Mouse (Mus musculus) liver, embryonic 15.5 days (tissue): ENCODE results near the gene Lpp. TPM values are rescaled to one million over a fixed set of nuclear protein-coding genes. Genes with fewer than 3 reads are reported as not detected.

Source experiments
- ATAC-seq: fragments of 200-750 bp; cut with Nextera tagmentation; 2 replicates; pipeline ENCODE4 v1.8.0; 2017; ENCODE audit warnings: moderate number of reproducible peaks, mild to moderate bottlenecking, moderate library complexity; ENCODE audit not compliant: insufficient read depth
- H3K27ac ChIP-seq: fragments of 300-500 bp; sonication (generic); replicated peaks from 2 replicates; pipeline ENCODE4 v1.5.1; 2015; ENCODE audit warnings: mild to moderate bottlenecking, inconsistent platforms
- H3K27me3 ChIP-seq: fragments of 300-500 bp; sonication (generic); 2 replicates; pipeline ENCODE4 v1.6.1; 2015; ENCODE audit warnings: mild to moderate bottlenecking, inconsistent platforms
- H3K36me3 ChIP-seq: fragments of 300-500 bp; sonication (generic); replicated peaks from 2 replicates; pipeline ENCODE4 v1.6.1; 2015; ENCODE audit warnings: moderate library complexity, mild to moderate bottlenecking, inconsistent platforms
- H3K4me1 ChIP-seq: fragments of 300-500 bp; sonication (generic); replicated peaks from 2 replicates; pipeline ENCODE4 v1.6.1; 2015; ENCODE audit warnings: inconsistent platforms
- H3K4me2 ChIP-seq: fragments of 300-500 bp; sonication (generic); 2 replicates; pipeline ENCODE4 v1.6.1; 2015; ENCODE audit warnings: moderate library complexity, mild to moderate bottlenecking, inconsistent platforms
- H3K4me3 ChIP-seq: fragments of 300-500 bp; sonication (generic); replicated peaks from 2 replicates; pipeline ENCODE4 v1.5.1; 2015; ENCODE audit warnings: mild to moderate bottlenecking, inconsistent platforms
- H3K9ac ChIP-seq: fragments of 300-500 bp; sonication (generic); 2 replicates; pipeline ENCODE4 v1.6.1; 2015; ENCODE audit warnings: moderate library complexity, mild to moderate bottlenecking, inconsistent platforms
- H3K9me3 ChIP-seq: fragments of 300-500 bp; sonication (generic); replicated peaks from 2 replicates; pipeline ENCODE4 v1.6.1; 2016; ENCODE audit warnings: inconsistent platforms
- WGBS: fragments of 180-500 bp; shearing (Covaris S2); methylation state at CpG from one replicate; pipeline ENCODE4 v1.1.7; 2015; ENCODE audit warnings: mixed read lengths; ENCODE audit not compliant: insufficient replicate concordance; 5-methylcytosine and 5-hydroxymethylcytosine counted together
- polyA plus RNA-seq: library from polyadenylated mRNA; unstranded; fragments of >200 nt; fragmentation: Nextera tagmentation; extraction: Ambion mirVana; gene quantifications from 2 replicates; pipeline ENCODE4 v1.2.1, GENCODE M21; 2015

Gene Lpp
- polyA plus RNA-seq, 1 experiment from 2014 or later, result 7.2 TPM

DNA sequence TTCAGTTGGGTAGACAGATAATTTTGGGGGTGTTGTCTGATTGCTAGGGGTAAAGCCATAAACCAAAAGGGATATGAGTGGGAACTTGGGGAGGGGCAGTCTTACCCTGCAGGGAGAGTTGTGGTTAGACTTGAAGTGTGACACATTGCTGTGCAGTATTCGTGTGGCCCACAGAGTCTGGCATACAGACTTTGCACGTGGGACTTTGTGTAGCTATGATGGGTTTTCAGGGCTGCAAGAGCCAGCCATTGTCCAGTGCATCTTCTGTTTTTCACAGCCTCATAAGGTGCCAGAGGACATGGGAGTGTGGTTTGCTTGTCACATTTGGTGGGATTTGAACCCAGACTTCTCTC, 55.2 kb downstream of the Lpp start:
- Histone ChIP-seq H3K9ac (no peak overlapping the region), H3K4me2 (no peak overlapping the region), H3K36me3 (no peaks in the 10 kb centered on the region), H3K27me3 (no peaks in the 10 kb centered on the region), H3K4me1 (peaks cover 14% of the 10 kb centered on the region), H3K9me3 (no peaks in the 10 kb centered on the region), H3K27ac (no peak overlapping the region), H3K4me3 (no peak overlapping the region)
- ATAC-seq, result no peak
- WGBS, result 15% methylated on average over 2 of the region's 2 CpGs

DNA sequence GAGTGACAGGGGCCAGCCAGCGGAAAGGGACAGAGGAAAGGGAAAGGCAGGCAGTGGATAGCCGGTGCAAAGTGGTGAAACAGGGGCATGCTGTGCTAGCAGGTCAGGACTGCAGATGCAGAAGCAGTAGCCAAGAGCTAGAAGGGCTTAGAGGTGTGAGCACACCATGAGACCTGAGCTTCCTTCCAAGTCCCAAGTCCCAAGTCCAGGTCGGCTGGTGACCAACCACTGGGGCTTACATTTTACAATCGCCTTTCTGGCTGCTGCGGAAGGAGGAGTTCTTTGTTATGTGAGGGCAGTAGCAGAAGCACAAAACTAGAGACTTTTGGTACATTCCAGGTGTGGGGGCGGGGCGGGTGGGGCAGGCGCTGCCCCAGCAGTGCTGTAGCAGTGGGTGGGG, 56.5 kb downstream of the Lpp start:
- no peaks in the 10 kb centered on the region for H3K36me3 ChIP-seq
- peaks cover 18% of the 10 kb centered on the region for H3K4me1 ChIP-seq
- H3K9me3 ChIP-seq, result no peaks in the 10 kb centered on the region
- H3K4me3 ChIP-seq, result no peak overlapping the region
- H3K27me3 ChIP-seq, result no peaks in the 10 kb centered on the region
- 12% methylated on average over 8 of the region's 8 CpGs for WGBS
- H3K27ac ChIP-seq, result no peak overlapping the region
- ATAC-seq, result no peak
- no peak overlapping the region for H3K4me2 ChIP-seq
- H3K9ac ChIP-seq, result no peak overlapping the region

DNA sequence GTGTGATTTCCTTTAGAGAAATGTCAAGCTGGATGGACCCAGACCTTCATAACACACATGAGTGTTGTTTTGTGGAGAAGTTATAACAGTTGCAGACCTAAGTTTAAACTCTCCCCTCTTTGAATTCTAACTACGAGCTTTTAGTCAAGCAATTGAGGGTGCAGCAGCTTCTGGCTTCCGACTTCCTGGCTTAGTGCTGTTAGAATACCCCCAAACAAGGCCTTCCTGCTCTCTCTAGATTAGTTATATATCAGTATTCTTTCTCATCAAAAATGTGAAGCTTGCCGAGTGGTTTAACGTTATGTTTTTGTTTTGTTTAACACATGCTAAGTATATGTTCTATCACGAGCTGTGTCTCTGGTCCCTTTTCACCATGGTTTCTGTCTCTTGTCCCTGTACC, 56.9 kb downstream of the Lpp start:
- Histone ChIP-seq H3K36me3 (no peaks in the 10 kb centered on the region), H3K9me3 (no peaks in the 10 kb centered on the region), H3K4me3 (no peak overlapping the region), H3K9ac (no peak overlapping the region), H3K4me2 (no peak overlapping the region), H3K27ac (no peak overlapping the region), H3K4me1 (peaks cover 18% of the 10 kb centered on the region), H3K27me3 (no peaks in the 10 kb centered on the region)
- no peak for ATAC-seq
- WGBS, result 25% methylated on average over 5 of the region's 5 CpGs

DNA sequence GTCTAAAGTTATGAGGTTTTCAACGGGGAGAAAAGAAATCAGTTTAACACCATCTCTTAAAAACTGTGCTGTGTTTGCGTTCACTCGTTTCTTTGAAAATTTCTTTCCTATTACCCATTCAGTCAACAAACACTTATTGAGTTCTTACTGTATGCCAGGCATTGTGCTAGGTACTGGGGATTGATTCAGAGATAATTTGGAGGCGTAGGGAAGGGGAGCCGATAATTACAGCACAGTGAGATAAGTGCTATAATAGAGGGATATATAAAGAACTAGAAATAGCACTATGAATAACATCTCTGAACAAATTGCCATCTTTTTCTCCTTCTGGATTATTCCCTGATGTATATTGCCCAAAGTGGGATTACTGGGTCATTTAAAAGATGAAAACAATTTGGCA, 57.8 kb downstream of the Lpp start:
- Histone ChIP-seq H3K9me3 (no peaks in the 10 kb centered on the region), H3K36me3 (no peaks in the 10 kb centered on the region), H3K27me3 (no peaks in the 10 kb centered on the region), H3K4me3 (no peak overlapping the region), H3K27ac (no peak overlapping the region), H3K4me1 (peaks cover 22% of the 10 kb centered on the region), H3K4me2 (no peak overlapping the region), H3K9ac (no peak overlapping the region)
- 61% methylated on average over 5 of the region's 5 CpGs for WGBS
- no peak for ATAC-seq

DNA sequence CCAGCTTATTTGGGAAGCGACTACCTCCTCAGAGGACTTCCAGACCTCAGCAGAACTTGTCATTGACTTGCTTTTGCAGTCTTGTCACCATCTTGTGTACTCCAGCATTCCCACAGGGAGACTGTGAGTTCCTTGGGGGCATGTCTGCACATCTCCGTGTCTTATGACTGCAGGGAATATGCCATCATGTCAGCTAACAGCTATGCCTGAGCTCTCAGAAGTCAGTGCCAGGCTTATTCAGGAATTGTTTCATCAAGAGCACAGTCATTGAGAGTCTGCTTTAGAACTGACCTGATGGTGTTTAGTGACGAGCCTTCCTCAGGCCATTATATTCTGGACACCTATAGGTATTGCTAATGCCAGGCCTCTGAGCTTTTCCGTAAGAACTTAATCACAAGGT, 60.2 kb downstream of the Lpp start:
- Histone ChIP-seq H3K27ac (no peak overlapping the region), H3K9me3 (no peaks in the 10 kb centered on the region), H3K4me2 (no peak overlapping the region), H3K27me3 (no peaks in the 10 kb centered on the region), H3K9ac (no peak overlapping the region), H3K36me3 (no peaks in the 10 kb centered on the region), H3K4me1 (peaks cover 12% of the 10 kb centered on the region), H3K4me3 (no peak overlapping the region)
- WGBS, result 70% methylated on average over 4 of the region's 4 CpGs
- ATAC-seq, result no peak

DNA sequence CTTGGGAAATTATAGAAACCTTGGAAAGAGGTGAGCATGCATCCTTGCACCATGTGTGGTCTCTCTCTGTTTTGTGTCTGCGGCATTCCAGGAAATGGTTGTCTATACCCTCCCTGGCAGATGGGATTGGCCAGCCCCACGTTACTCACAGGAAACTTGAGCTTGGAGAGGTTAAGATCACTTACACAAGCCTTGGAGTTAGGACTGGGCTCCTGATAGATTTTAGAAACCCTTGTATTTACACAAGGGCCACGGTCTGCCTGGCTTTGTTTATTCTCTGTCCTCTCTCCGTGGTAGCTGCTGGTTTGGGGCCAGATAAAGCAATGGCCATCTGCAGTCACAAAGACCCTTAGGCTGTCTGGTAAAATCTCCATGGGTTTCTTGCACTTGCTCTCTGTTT, 61.2 kb downstream of the Lpp start:
- H3K9ac ChIP-seq, result no peak overlapping the region
- H3K27me3 ChIP-seq, result no peaks in the 10 kb centered on the region
- H3K27ac ChIP-seq, result no peak overlapping the region
- no peak overlapping the region for H3K4me3 ChIP-seq
- H3K36me3 ChIP-seq, result no peaks in the 10 kb centered on the region
- ATAC-seq, result no peak
- WGBS, result 35% methylated on average over 4 of the region's 4 CpGs
- H3K4me2 ChIP-seq, result no peak overlapping the region
- no peaks in the 10 kb centered on the region for H3K9me3 ChIP-seq
- H3K4me1 ChIP-seq, result peaks cover 11% of the 10 kb centered on the region

DNA sequence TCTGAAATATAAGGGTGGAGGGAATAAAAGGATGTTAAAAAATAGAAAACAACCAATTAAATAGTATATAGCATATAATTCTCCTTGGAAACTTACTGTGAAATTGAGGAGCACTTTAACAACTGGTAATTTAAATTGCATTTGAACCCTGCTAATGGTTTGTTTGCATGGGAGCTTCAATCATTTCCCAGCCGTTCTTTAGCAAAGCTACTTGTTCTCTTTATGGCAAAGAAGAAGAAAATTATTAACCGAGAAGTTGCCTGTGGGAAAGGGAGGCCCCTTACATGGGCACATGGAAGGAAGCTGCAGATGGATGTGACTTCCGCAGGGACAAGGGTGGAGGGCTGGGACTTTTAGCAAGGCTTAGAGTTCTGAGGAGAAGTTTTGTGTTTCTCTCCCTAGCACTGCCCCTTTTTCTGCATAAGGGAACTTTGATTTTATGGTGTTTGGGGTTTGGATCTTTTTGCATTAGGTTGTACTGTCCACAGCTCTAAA, 62.1 kb downstream of the Lpp start:
- Histone ChIP-seq H3K4me1 (peaks cover 10% of the 10 kb centered on the region; the same call in 1 of the 2 replicates), H3K27ac (no peak overlapping the region), H3K27me3 (no peaks in the 10 kb centered on the region), H3K9me3 (no peaks in the 10 kb centered on the region), H3K36me3 (no peaks in the 10 kb centered on the region), H3K4me3 (no peak overlapping the region), H3K4me2 (no peak overlapping the region), H3K9ac (no peak overlapping the region)
- ATAC-seq, result no peak
- 38% methylated on average over 3 of the region's 3 CpGs for WGBS

DNA sequence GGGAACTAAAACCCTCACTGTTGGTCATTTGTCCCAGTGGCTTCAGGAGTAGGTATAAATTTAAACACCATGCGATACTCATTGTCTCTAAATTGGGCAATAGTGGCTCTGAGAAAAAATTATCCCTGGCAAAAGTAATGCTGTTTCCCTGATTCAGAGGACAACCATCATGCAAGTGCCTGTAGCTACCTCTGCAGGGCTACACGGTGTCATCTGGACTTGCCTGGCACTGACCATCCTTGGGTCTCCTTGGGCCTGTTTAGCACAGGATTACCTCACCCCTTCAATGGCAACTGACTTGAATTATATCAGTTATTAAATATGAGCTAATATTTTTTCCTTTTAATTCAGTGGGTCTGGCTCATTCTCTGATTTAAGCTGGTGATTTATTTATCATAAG, 70.5 kb downstream of the Lpp start:
- Histone ChIP-seq H3K4me1 (peaks cover 2% of the 10 kb centered on the region; the same call in 1 of the 2 replicates), H3K4me2 (no peak overlapping the region), H3K36me3 (no peaks in the 10 kb centered on the region), H3K9me3 (no peaks in the 10 kb centered on the region), H3K27me3 (no peaks in the 10 kb centered on the region), H3K27ac (no peak overlapping the region), H3K9ac (no peak overlapping the region), H3K4me3 (no peak overlapping the region)
- ATAC-seq, result no peak
- 66% methylated on average over 2 of the region's 2 CpGs for WGBS

DNA sequence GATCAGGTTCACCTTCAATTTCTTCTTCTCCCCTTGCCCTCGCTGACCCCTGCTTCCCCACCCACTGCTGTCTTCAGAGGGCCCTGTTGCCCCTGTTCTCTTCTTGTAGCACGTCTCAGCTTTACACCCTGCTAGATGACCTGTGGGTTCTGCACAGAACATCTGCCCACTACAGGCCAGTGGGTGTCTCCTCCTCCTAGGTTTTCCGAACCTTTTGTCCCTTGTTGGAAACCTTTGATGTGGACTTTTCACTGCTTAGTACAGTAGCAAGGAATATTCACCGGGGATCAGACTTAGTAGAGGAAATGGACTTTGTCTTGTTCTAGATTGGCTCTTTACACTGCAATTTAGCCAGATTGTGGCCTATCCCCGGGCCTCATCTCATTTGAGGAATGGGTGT, 71.1 kb downstream of the Lpp start:
- Histone ChIP-seq H3K9me3 (no peaks in the 10 kb centered on the region), H3K4me3 (no peak overlapping the region), H3K36me3 (no peaks in the 10 kb centered on the region), H3K27ac (no peak overlapping the region), H3K4me2 (no peak overlapping the region), H3K27me3 (no peaks in the 10 kb centered on the region), H3K9ac (no peak overlapping the region), H3K4me1 (peaks cover under 1% of the 10 kb centered on the region; the same call in 1 of the 2 replicates)
- WGBS, result 53% methylated on average over 5 of the region's 5 CpGs
- ATAC-seq, result no peak

DNA sequence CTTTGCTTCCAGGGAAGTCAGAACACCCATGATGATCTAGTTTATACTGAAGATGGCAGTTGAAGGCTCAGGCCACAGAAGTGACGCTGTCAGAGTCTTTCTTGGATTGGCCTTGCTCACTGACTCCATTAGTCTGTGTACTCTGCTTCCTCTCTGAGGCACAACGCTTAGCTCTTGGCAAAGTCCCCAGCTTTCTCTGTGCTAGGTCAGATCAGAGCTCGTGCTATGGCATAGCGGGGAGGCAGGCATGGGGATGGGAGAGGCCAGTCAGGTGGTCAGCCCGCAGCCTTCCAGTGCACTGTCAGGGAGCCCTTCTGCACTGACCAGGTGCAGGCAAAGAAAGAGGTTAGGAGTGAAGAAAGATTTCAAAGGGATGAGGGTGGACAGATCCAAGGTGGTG, 72.3 kb downstream of the Lpp start:
- Histone ChIP-seq H3K27me3 (no peaks in the 10 kb centered on the region), H3K9me3 (no peaks in the 10 kb centered on the region), H3K9ac (no peak overlapping the region), H3K4me3 (no peak overlapping the region), H3K36me3 (no peaks in the 10 kb centered on the region), H3K4me2 (no peak overlapping the region), H3K27ac (no peak overlapping the region), H3K4me1 (no peaks in the 10 kb centered on the region; the same call in 1 of the 2 replicates)
- WGBS, result 67% methylated on average over 5 of the region's 5 CpGs
- ATAC-seq, result no peak

DNA sequence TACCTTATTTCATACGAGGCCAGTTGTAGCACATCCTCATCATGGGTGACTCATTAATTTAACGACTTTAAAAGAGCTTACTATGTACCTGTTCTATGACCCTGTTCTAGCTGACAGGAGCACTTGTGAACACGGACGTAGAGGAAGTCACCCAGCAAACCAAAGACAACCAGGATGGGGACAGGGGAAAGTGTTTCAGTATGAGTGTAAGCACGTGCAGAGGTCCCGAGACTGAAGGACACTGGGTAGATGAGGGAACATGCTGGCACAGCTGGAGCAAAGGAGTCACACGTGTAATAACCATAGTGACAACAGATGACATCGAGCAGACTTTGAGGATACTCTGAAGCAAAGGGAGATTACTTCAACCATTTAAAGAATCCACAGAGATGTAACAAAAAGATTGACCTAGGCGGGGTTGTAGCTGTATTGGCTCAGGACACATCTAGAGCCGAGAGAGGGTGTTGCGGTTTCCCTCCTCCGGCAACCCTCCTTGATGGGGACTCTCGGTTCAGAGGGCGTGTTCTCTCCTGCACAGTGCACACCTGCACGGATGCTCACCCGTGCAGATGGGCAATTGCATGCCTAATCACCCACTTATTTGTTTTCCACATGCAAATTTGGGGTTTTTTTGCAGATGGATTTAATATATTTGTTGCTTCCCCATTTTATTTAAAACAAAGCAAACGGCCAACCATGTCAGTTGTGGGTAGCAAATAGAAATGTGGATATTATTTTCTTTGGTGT, 74.4 kb downstream of the Lpp start:
- Histone ChIP-seq H3K9me3 (no peaks in the 10 kb centered on the region), H3K4me3 (no peak overlapping the region), H3K36me3 (no peaks in the 10 kb centered on the region), H3K4me2 (no peak overlapping the region), H3K27me3 (no peaks in the 10 kb centered on the region), H3K27ac (no peak overlapping the region), H3K9ac (no peak overlapping the region), H3K4me1 (no peaks in the 10 kb centered on the region; the same call in 1 of the 2 replicates)
- 64% methylated on average over 17 of the region's 17 CpGs for WGBS
- ATAC-seq, result no peak

DNA sequence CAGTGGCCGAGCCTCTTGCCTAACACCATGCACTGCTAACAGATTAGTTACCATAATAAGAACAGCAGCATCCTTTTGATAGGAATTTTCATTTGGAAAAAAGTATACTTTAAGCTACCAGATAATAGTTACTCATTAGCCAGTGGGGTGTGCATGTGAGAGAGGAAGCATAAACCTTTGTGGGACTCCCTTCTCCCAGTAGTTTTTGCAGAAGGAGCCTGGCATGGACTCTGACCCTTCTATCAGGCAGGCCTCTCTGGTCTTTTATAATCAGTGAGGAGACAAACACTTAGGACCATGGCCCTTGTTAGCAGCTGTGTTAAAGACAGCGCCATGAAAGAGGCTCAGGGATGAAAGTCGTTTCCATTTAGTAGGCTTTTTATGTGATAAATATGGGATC, 76.0 kb downstream of the Lpp start:
- Histone ChIP-seq H3K27me3 (no peaks in the 10 kb centered on the region), H3K27ac (no peak overlapping the region), H3K4me2 (no peak overlapping the region), H3K4me3 (no peak overlapping the region), H3K36me3 (no peaks in the 10 kb centered on the region), H3K9me3 (no peaks in the 10 kb centered on the region), H3K4me1 (no peaks in the 10 kb centered on the region; the same call in 1 of the 2 replicates), H3K9ac (no peak overlapping the region)
- ATAC-seq, result no peak
- WGBS, result 46% methylated on average over 3 of the region's 3 CpGs
